Mouse (Mus musculus): Measurements from ENCODE around the gene Zc3h13. TPM values are rescaled to one million over a fixed set of nuclear protein-coding genes. Genes with fewer than 3 reads are reported as not detected.

The Zc3h13 gene
- polyA plus RNA-seq, 1 experiment = 10.1 TPM

- H3ac ChIP-seq (ENCODE audit: control insufficient read depth, insufficient read length) = no peak overlapping the region
- H3K4me3 ChIP-seq = no peak overlapping the region
- no peak overlapping the region for H3K4me2 ChIP-seq (ENCODE audit: low read depth)
- H3K27me3 ChIP-seq (ENCODE audit: control insufficient read depth, insufficient read depth, insufficient read length) = no peaks in the 10 kb centered on the region
- no peaks in the 10 kb centered on the region for H3K79me2 ChIP-seq (ENCODE audit: control insufficient read depth, insufficient read depth)
- peaks cover 17% of the 10 kb centered on the region for H3K36me3 ChIP-seq (ENCODE audit: control insufficient read depth, insufficient read depth)
- TF ChIP-seq SRF (IDR thresholded peaks at IDR 0.05; ENCODE audit: control insufficient read depth, insufficient read length, low read depth) (no peak), USF1 (IDR thresholded peaks at IDR 0.05; ENCODE audit: low read depth) (no peak), E2F4 (IDR thresholded peaks at IDR 0.05; ENCODE audit: insufficient read depth) (no peak), POLR2AphosphoS2 (IDR thresholded peaks at IDR 0.05; ENCODE audit: insufficient read length, low read depth) (no peak), REST (IDR thresholded peaks at IDR 0.05; ENCODE audit: insufficient read depth, insufficient read length) (no peak), POLR2A (IDR thresholded peaks at IDR 0.05; ENCODE audit: insufficient read length, low read depth) (no peak), CEBPB (IDR thresholded peaks at IDR 0.05; ENCODE audit: insufficient read depth, poor library complexity, severe bottlenecking) (no peak), MYOD1 (IDR thresholded peaks at IDR 0.05; ENCODE audit: control insufficient read depth in 1 of 3, insufficient read length in 2 of 3, low read depth in 2 of 3) (no peak), TCF12 (IDR thresholded peaks at IDR 0.05; ENCODE audit: insufficient read depth, poor library complexity, severe bottlenecking) (no peak), MYOG (IDR thresholded peaks at IDR 0.05; ENCODE audit: control insufficient read depth in 1 of 3, insufficient read depth in 1 of 3, insufficient read length in 2 of 3, low read depth in 2 of 3) (no peak), MAX (IDR thresholded peaks at IDR 0.05; ENCODE audit: low read depth) (no peak), TCF3 (IDR thresholded peaks at IDR 0.05; ENCODE audit: insufficient read length, low read depth) (no peak)
Observed at GRCm38 (mm10) chr14:75314484-75314883, 30.3 kb downstream of the Zc3h13 start.

GRCm38 (mm10) chr14:75318736-75319135, 34.6 kb downstream of the Zc3h13 start:
- H3K27me3 ChIP-seq (ENCODE audit: control insufficient read depth, insufficient read depth, insufficient read length) = no peaks in the 10 kb centered on the region
- H3K4me2 ChIP-seq (ENCODE audit: low read depth) = no peak overlapping the region
- no peaks in the 10 kb centered on the region for H3K79me2 ChIP-seq (ENCODE audit: control insufficient read depth, insufficient read depth)
- H3ac ChIP-seq (ENCODE audit: control insufficient read depth, insufficient read length) = no peak overlapping the region
- no peak for TF ChIP-seq MYOG (IDR thresholded peaks at IDR 0.05; ENCODE audit: control insufficient read depth in 1 of 3, insufficient read depth in 1 of 3, insufficient read length in 2 of 3, low read depth in 2 of 3)
- no peak for TF ChIP-seq MAX (IDR thresholded peaks at IDR 0.05; ENCODE audit: low read depth)
- TF ChIP-seq E2F4 (IDR thresholded peaks at IDR 0.05; ENCODE audit: insufficient read depth) = no peak
- no peak for TF ChIP-seq CEBPB (IDR thresholded peaks at IDR 0.05; ENCODE audit: insufficient read depth, poor library complexity, severe bottlenecking)
- TF ChIP-seq POLR2A (IDR thresholded peaks at IDR 0.05; ENCODE audit: insufficient read length, low read depth) = no peak
- TF ChIP-seq TCF12 (IDR thresholded peaks at IDR 0.05; ENCODE audit: insufficient read depth, poor library complexity, severe bottlenecking) = no peak
- no peak for TF ChIP-seq MYOD1 (IDR thresholded peaks at IDR 0.05; ENCODE audit: control insufficient read depth in 1 of 3, insufficient read length in 2 of 3, low read depth in 2 of 3)
- no peak for TF ChIP-seq REST (IDR thresholded peaks at IDR 0.05; ENCODE audit: insufficient read depth, insufficient read length)
- TF ChIP-seq SRF (IDR thresholded peaks at IDR 0.05; ENCODE audit: control insufficient read depth, insufficient read length, low read depth) = no peak
- H3K36me3 ChIP-seq (ENCODE audit: control insufficient read depth, insufficient read depth) = peaks cover 19% of the 10 kb centered on the region
- no peak overlapping the region for H3K4me3 ChIP-seq

GRCm38 (mm10) chr14:75320269-75320668, 36.1 kb downstream of the Zc3h13 start:
- Histone ChIP-seq H3K4me3 (no peak overlapping the region), H3K27me3 (ENCODE audit: control insufficient read depth, insufficient read depth, insufficient read length) (no peaks in the 10 kb centered on the region), H3K79me2 (ENCODE audit: control insufficient read depth, insufficient read depth) (no peaks in the 10 kb centered on the region), H3K36me3 (ENCODE audit: control insufficient read depth, insufficient read depth) (peaks cover 22% of the 10 kb centered on the region), H3ac (ENCODE audit: control insufficient read depth, insufficient read length) (no peak overlapping the region), H3K4me2 (ENCODE audit: low read depth) (no peak overlapping the region)
- TF ChIP-seq POLR2A (IDR thresholded peaks at IDR 0.05; ENCODE audit: insufficient read length, low read depth) = no peak
- TF ChIP-seq MYOG (IDR thresholded peaks at IDR 0.05; ENCODE audit: control insufficient read depth in 1 of 3, insufficient read depth in 1 of 3, insufficient read length in 2 of 3, low read depth in 2 of 3) = no peak

- H3K36me3 ChIP-seq (ENCODE audit: control insufficient read depth, insufficient read depth) = peaks cover 32% of the 10 kb centered on the region
- H3K79me2 ChIP-seq (ENCODE audit: control insufficient read depth, insufficient read depth) = no peaks in the 10 kb centered on the region
- H3ac ChIP-seq (ENCODE audit: control insufficient read depth, insufficient read length) = no peak overlapping the region
- H3K4me2 ChIP-seq (ENCODE audit: low read depth) = no peak overlapping the region
- no peak overlapping the region for H3K4me3 ChIP-seq
- TF ChIP-seq TCF12 (IDR thresholded peaks at IDR 0.05; ENCODE audit: insufficient read depth, poor library complexity, severe bottlenecking) = no peak
- no peak for TF ChIP-seq POLR2AphosphoS2 (IDR thresholded peaks at IDR 0.05; ENCODE audit: insufficient read length, low read depth)
- TF ChIP-seq REST (IDR thresholded peaks at IDR 0.05; ENCODE audit: insufficient read depth, insufficient read length) = no peak
- no peak for TF ChIP-seq TCF3 (IDR thresholded peaks at IDR 0.05; ENCODE audit: insufficient read length, low read depth)
- TF ChIP-seq POLR2A (IDR thresholded peaks at IDR 0.05; ENCODE audit: insufficient read length, low read depth) = no peak
- TF ChIP-seq MYOG (IDR thresholded peaks at IDR 0.05; ENCODE audit: control insufficient read depth in 1 of 3, insufficient read depth in 1 of 3, insufficient read length in 2 of 3, low read depth in 2 of 3) = no peak
- no peak for TF ChIP-seq E2F4 (IDR thresholded peaks at IDR 0.05; ENCODE audit: insufficient read depth)
- no peak for TF ChIP-seq USF1 (IDR thresholded peaks at IDR 0.05; ENCODE audit: low read depth)
- no peak for TF ChIP-seq CEBPB (IDR thresholded peaks at IDR 0.05; ENCODE audit: insufficient read depth, poor library complexity, severe bottlenecking)
- no peak for TF ChIP-seq MYOD1 (IDR thresholded peaks at IDR 0.05; ENCODE audit: control insufficient read depth in 1 of 3, insufficient read length in 2 of 3, low read depth in 2 of 3)
- no peak for TF ChIP-seq MAX (IDR thresholded peaks at IDR 0.05; ENCODE audit: low read depth)
- no peaks in the 10 kb centered on the region for H3K27me3 ChIP-seq (ENCODE audit: control insufficient read depth, insufficient read depth, insufficient read length)
Observed at GRCm38 (mm10) chr14:75323354-75323753, 39.2 kb downstream of the Zc3h13 start.

- H3K4me2 ChIP-seq (ENCODE audit: low read depth) = no peak overlapping the region
- H3K27me3 ChIP-seq (ENCODE audit: control insufficient read depth, insufficient read depth, insufficient read length) = no peaks in the 10 kb centered on the region
- H3ac ChIP-seq (ENCODE audit: control insufficient read depth, insufficient read length) = no peak overlapping the region
- H3K79me2 ChIP-seq (ENCODE audit: control insufficient read depth, insufficient read depth) = no peaks in the 10 kb centered on the region
- peak; percentile 49 for TF ChIP-seq TCF12 (IDR thresholded peaks at IDR 0.05; ENCODE audit: insufficient read depth, poor library complexity, severe bottlenecking)
- TF ChIP-seq POLR2A (IDR thresholded peaks at IDR 0.05; ENCODE audit: insufficient read length, low read depth) = no peak
- TF ChIP-seq MYOD1 (IDR thresholded peaks at IDR 0.05; ENCODE audit: control insufficient read depth in 1 of 3, insufficient read length in 2 of 3, low read depth in 2 of 3) = peak; percentile 28 to 94 (median 93)
- peaks cover 32% of the 10 kb centered on the region for H3K36me3 ChIP-seq (ENCODE audit: control insufficient read depth, insufficient read depth)
- H3K4me3 ChIP-seq = no peak overlapping the region
Observed at GRCm38 (mm10) chr14:75328062-75328461, 43.9 kb downstream of the Zc3h13 start.
